Mouse (Mus musculus) lung, postnatal 0 days (tissue): ENCODE measurements around the gene Sox6.

Experiments
- CTCF ChIP-seq: IDR thresholded peaks from 2 replicates; pipeline ENCODE4 v1.5.1; 2016; ENCODE audit warnings: antibody characterized with exemption, mild to moderate bottlenecking
- EP300 ChIP-seq: IDR thresholded peaks from 2 replicates; pipeline ENCODE4 v1.6.1; 2016; ENCODE audit warnings: antibody characterized with exemption, mild to moderate bottlenecking, control low read depth

DNA sequence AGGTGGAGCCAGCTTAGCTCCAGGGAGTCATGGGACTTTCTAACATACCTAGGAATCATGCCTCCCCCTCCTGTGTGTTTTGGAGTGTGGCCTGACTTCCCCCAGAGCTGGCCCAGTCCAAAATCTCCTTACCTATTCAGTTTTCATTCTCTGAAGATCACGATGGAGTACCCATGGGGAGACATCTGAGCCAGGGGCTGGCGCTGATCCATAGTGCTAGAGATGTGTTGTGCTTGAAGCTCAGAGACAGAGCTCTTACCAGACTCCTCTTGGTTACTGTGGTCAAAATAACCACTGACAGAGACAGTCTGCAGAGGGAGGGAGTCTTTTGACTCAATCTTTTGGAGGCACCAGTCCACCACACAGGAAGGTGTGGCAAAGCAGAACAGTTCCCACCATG, 575.2 kb downstream of the Sox6 start:
- TF ChIP-seq CTCF (no peak), EP300 (no peak)
